Mouse (Mus musculus) myocyte (in vitro differentiated cells): ENCODE measurements around the gene Ube2j1. TPM values are rescaled to one million over a fixed set of nuclear protein-coding genes. Genes with fewer than 3 reads are reported as not detected.
"Not testable (repeated sequence)": the region's sequence is repeated elsewhere in the genome, so short reads cannot be mapped to it uniquely, and the experiment has no call there.

ENCODE experiments used
- H3K27me3 ChIP-seq: one replicate; pipeline ENCODE4 v1.6.1; 2011; ENCODE audit not compliant: control insufficient read depth, insufficient read depth, insufficient read length
- H3K36me3 ChIP-seq: one replicate; pipeline ENCODE4 v1.6.1; 2011; ENCODE audit not compliant: control insufficient read depth, insufficient read depth
- H3K4me2 ChIP-seq: one replicate; pipeline ENCODE4 v1.6.1; 2011; ENCODE audit warnings: low read depth, control low read depth
- H3K4me3 ChIP-seq: one replicate; pipeline ENCODE4 v1.5.1; 2011; ENCODE audit warnings: mild to moderate bottlenecking, control low read depth, moderate library complexity
- H3K79me2 ChIP-seq: one replicate; pipeline ENCODE4 v1.6.1; 2011; ENCODE audit not compliant: control insufficient read depth, insufficient read depth
- H3ac ChIP-seq: one replicate; pipeline ENCODE4 v1.6.1; 2011; ENCODE audit not compliant: control insufficient read depth, insufficient read length
- CEBPB ChIP-seq: IDR thresholded peaks from 2 replicates; pipeline ENCODE4 v1.6.1; 2011; ENCODE audit warnings: mild to moderate bottlenecking, moderate library complexity; ENCODE audit not compliant: poor library complexity, insufficient read depth, severe bottlenecking
- E2F4 ChIP-seq: IDR thresholded peaks from one replicate; pipeline ENCODE4 v1.6.1; 2011; ENCODE audit warnings: mild to moderate bottlenecking, control low read depth, moderate library complexity; ENCODE audit not compliant: insufficient read depth
- MAX ChIP-seq: IDR thresholded peaks from one replicate; pipeline ENCODE4 v1.6.1; 2011; ENCODE audit warnings: low read depth, mild to moderate bottlenecking, control low read depth
- MYOD1 ChIP-seq, 3 experiments: IDR thresholded peaks; one replicate each; pipeline ENCODE4 v1.6.1; 2011; ENCODE audit warnings: control low read depth in 2 of 3, low read depth in 2 of 3, mild to moderate bottlenecking in 2 of 3, moderate library complexity in 1 of 3; ENCODE audit not compliant: insufficient read length in 2 of 3, control insufficient read depth in 1 of 3
- MYOG ChIP-seq, 3 experiments: IDR thresholded peaks; one replicate each; pipeline ENCODE4 v1.6.1; 2011; ENCODE audit warnings: control low read depth in 2 of 3, low read depth in 2 of 3, mild to moderate bottlenecking in 2 of 3; ENCODE audit not compliant: insufficient read length in 2 of 3, control insufficient read depth in 1 of 3, insufficient read depth in 1 of 3
- POLR2A ChIP-seq: IDR thresholded peaks from one replicate; pipeline ENCODE4 v1.6.1; 2011; ENCODE audit warnings: low read depth, mild to moderate bottlenecking, control low read depth, moderate library complexity; ENCODE audit not compliant: insufficient read length
- POLR2AphosphoS2 ChIP-seq: IDR thresholded peaks from one replicate; pipeline ENCODE4 v1.6.1; 2011; ENCODE audit warnings: low read depth, control low read depth; ENCODE audit not compliant: insufficient read length
- REST ChIP-seq: IDR thresholded peaks from one replicate; pipeline ENCODE4 v1.6.1; 2011; ENCODE audit warnings: mild to moderate bottlenecking, control low read depth, moderate library complexity; ENCODE audit not compliant: insufficient read depth, insufficient read length
- SRF ChIP-seq: IDR thresholded peaks from one replicate; pipeline ENCODE4 v1.6.1; 2011; ENCODE audit warnings: low read depth; ENCODE audit not compliant: control insufficient read depth, insufficient read length
- TCF12 ChIP-seq: IDR thresholded peaks from one replicate; pipeline ENCODE4 v1.6.1; 2011; ENCODE audit warnings: mild to moderate bottlenecking, control low read depth; ENCODE audit not compliant: poor library complexity, insufficient read depth, severe bottlenecking
- TCF3 ChIP-seq: IDR thresholded peaks from one replicate; pipeline ENCODE4 v1.6.1; 2011; ENCODE audit warnings: low read depth, control low read depth; ENCODE audit not compliant: insufficient read length
- USF1 ChIP-seq: IDR thresholded peaks from one replicate; pipeline ENCODE4 v1.6.1; 2011; ENCODE audit warnings: low read depth, mild to moderate bottlenecking, control low read depth, moderate library complexity
- polyA plus RNA-seq: library from polyadenylated mRNA; unstranded; fragments of >200 nt; fragmentation: generic; extraction: Trizol; gene quantifications from one replicate; pipeline ENCODE4 v1.2.1, GENCODE M21; 2012; ENCODE audit warnings: missing spikeins

Ube2j1 gene
- polyA plus RNA-seq, 1 experiment = 31.4 TPM

GRCm38 (mm10) chr4:32998996-32999395 is 32.2 kb upstream of the Ube2j1 start:
- TF ChIP-seq MYOD1 (IDR thresholded peaks at IDR 0.05; ENCODE audit: control insufficient read depth in 1 of 3, insufficient read length in 2 of 3, low read depth in 2 of 3) (no peak), TCF12 (no peak), POLR2A (no peak), USF1 (no peak)
- Histone ChIP-seq H3K79me2 (no peaks in the 10 kb centered on the region), H3K4me2 (no peak overlapping the region), H3ac (no peak overlapping the region), H3K36me3 (no peaks in the 10 kb centered on the region), H3K4me3 (no peak overlapping the region), H3K27me3 (no peaks in the 10 kb centered on the region)

GRCm38 (mm10) chr4:33002081-33002480 is 29.1 kb upstream of the Ube2j1 start:
- Histone ChIP-seq H3K36me3 (no peaks in the 10 kb centered on the region), H3K27me3 (no peaks in the 10 kb centered on the region), H3K4me2 (no peak overlapping the region), H3ac (no peak overlapping the region), H3K4me3 (no peak overlapping the region), H3K79me2 (no peaks in the 10 kb centered on the region)
- TF ChIP-seq MYOG (IDR thresholded peaks at IDR 0.05; ENCODE audit: control insufficient read depth in 1 of 3, insufficient read depth in 1 of 3, insufficient read length in 2 of 3, low read depth in 2 of 3) = no peak
- TF ChIP-seq USF1 = no peak
- no peak for TF ChIP-seq SRF
- TF ChIP-seq TCF3 = no peak
- no peak for TF ChIP-seq TCF12
- TF ChIP-seq POLR2A = no peak

GRCm38 (mm10) chr4:33005595-33006470 is 25.4 kb upstream of the Ube2j1 start:
- H3K4me3 ChIP-seq, H3K27me3 ChIP-seq: not testable (repeated sequence)

DNA sequence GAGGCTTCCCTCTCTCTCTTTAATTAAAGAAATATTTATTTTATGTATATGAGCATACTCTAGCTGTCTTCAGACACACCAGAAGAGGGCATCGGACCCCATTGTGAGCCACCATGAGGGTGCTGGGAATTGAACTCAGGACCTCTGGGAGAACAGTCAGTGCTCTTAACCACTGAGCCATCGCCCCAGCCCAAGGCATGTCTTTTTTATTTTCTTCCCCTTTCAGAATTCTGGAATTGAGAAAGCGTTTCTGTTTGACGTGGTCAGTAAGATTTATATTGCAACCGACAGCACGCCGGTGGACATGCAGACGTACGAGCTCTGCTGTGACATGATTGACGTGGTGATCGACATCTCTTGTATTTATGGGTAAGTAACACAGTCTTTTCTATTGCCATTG is 24.4 kb upstream of the Ube2j1 start:
- Histone ChIP-seq H3K4me2 (no peak overlapping the region), H3K79me2 (no peaks in the 10 kb centered on the region), H3K27me3 (no peaks in the 10 kb centered on the region), H3K36me3 (no peaks in the 10 kb centered on the region), H3ac (no peak overlapping the region), H3K4me3 (no peak overlapping the region)
- TF ChIP-seq TCF12 = no peak
- no peak for TF ChIP-seq MYOG (IDR thresholded peaks at IDR 0.05; ENCODE audit: control insufficient read depth in 1 of 3, insufficient read depth in 1 of 3, insufficient read length in 2 of 3, low read depth in 2 of 3)
- no peak for TF ChIP-seq MYOD1 (IDR thresholded peaks at IDR 0.05; ENCODE audit: control insufficient read depth in 1 of 3, insufficient read length in 2 of 3, low read depth in 2 of 3)
- TF ChIP-seq POLR2A = no peak
- no peak for TF ChIP-seq E2F4
- TF ChIP-seq USF1 = no peak
- TF ChIP-seq POLR2AphosphoS2 = no peak
- no peak for TF ChIP-seq MAX
- no peak for TF ChIP-seq REST
- TF ChIP-seq CEBPB = no peak
- no peak for TF ChIP-seq TCF3
- TF ChIP-seq SRF = no peak

More at GRCm38 (mm10) chr4:33005595-33006470, 25.4 kb upstream of the Ube2j1 start:
- not testable (repeated sequence) for H3ac ChIP-seq, H3K36me3 ChIP-seq, H3K4me2 ChIP-seq, H3K79me2 ChIP-seq

GRCm38 (mm10) chr4:33007443-33008217 is 23.6 kb upstream of the Ube2j1 start:
- H3K4me2 ChIP-seq = no peak overlapping the region
- TF ChIP-seq TCF3 (no peak), REST (no peak), CEBPB (no peak), USF1 (no peak), MYOG (IDR thresholded peaks at IDR 0.05; ENCODE audit: control insufficient read depth in 1 of 3, insufficient read depth in 1 of 3, insufficient read length in 2 of 3, low read depth in 2 of 3) (no peak), TCF12 (no peak), POLR2A (no peak), POLR2AphosphoS2 (no peak), MYOD1 (IDR thresholded peaks at IDR 0.05; ENCODE audit: control insufficient read depth in 1 of 3, insufficient read length in 2 of 3, low read depth in 2 of 3) (no peak), MAX (no peak), SRF (no peak), E2F4 (no peak)
- H3K4me3 ChIP-seq = no peak overlapping the region
- no peaks in the 10 kb centered on the region for H3K79me2 ChIP-seq
- no peaks in the 10 kb centered on the region for H3K27me3 ChIP-seq
- H3ac ChIP-seq = no peak overlapping the region
- H3K36me3 ChIP-seq = no peaks in the 10 kb centered on the region
